Mouse (Mus musculus) liver, adult 2 months (tissue): ENCODE results near the gene Slc12a8. TPM values are rescaled to one million over a fixed set of nuclear protein-coding genes. Genes with fewer than 3 reads are reported as not detected.

ENCODE experiments used
- DNase-seq: peaks from one replicate; pipeline ENCODE4 v3.0.0-alpha.2; 2011; ENCODE audit warnings: low read depth, low spot score; ENCODE audit errors: extremely low read depth
- H3K27ac ChIP-seq: fragments of 200-500 bp; replicated peaks from 2 replicates; pipeline ENCODE4 v1.5.1; 2012; ENCODE audit warnings: low read depth, mild to moderate bottlenecking, control low read depth, inconsistent platforms, low read length; ENCODE audit not compliant: insufficient read depth
- H3K27me3 ChIP-seq: fragments of 200-500 bp; 2 replicates; pipeline ENCODE4 v1.6.1; 2012; ENCODE audit warnings: mild to moderate bottlenecking, moderate library complexity, low read length, inconsistent platforms; ENCODE audit not compliant: control insufficient read depth, insufficient read depth
- H3K36me3 ChIP-seq: fragments of 200-500 bp; 2 replicates; pipeline ENCODE4 v1.6.1; 2012; ENCODE audit warnings: low read length, inconsistent platforms; ENCODE audit not compliant: control insufficient read depth, insufficient read depth
- H3K4me1 ChIP-seq: fragments of 200-500 bp; 2 replicates; pipeline ENCODE4 v1.6.1; 2011; ENCODE audit warnings: low read length; ENCODE audit not compliant: control insufficient read depth, insufficient read depth
- H3K4me3 ChIP-seq: fragments of 200-500 bp; 2 replicates; pipeline ENCODE4 v1.5.1; 2011; ENCODE audit warnings: low read depth, mild to moderate bottlenecking, control low read depth, low read length, moderate library complexity; ENCODE audit not compliant: insufficient read depth
- H3K79me2 ChIP-seq: fragments of 200-500 bp; 2 replicates; pipeline ENCODE4 v1.6.1; 2012; ENCODE audit warnings: inconsistent platforms, mild to moderate bottlenecking, low read length, moderate library complexity; ENCODE audit not compliant: control insufficient read depth, insufficient read depth
- H3K9ac ChIP-seq: fragments of 200-500 bp; 2 replicates; pipeline ENCODE4 v1.6.1; 2012; ENCODE audit warnings: low read depth, mild to moderate bottlenecking, control low read depth, inconsistent platforms, low read length
- CTCF ChIP-seq: fragments of 200-500 bp; IDR thresholded peaks from 2 replicates; pipeline ENCODE4 v1.5.1; 2011; ENCODE audit warnings: low read depth, low read length, control low read depth
- POLR2A ChIP-seq: fragments of 200-500 bp; IDR thresholded peaks from 2 replicates; pipeline ENCODE4 v1.6.1; 2011; ENCODE audit warnings: low read length, control low read depth; ENCODE audit not compliant: insufficient read depth; ENCODE audit errors: extremely low read depth
- WGBS: fragments of 180-500 bp; shearing (Covaris S2); methylation state at CpG from one replicate; pipeline ENCODE4 v1.1.7; 2018; 5-methylcytosine and 5-hydroxymethylcytosine counted together
- polyA plus RNA-seq: library from polyadenylated mRNA; depleted of rRNA; stranded (reverse); fragments of >200 nt; gene quantifications from 2 replicates; pipeline ENCODE4 v1.2.3, GENCODE M21; 2012
- total RNA-seq: library from RNA; depleted of rRNA; stranded (reverse); fragments of >200 nt; gene quantifications from 2 replicates; pipeline ENCODE4 v1.2.3, GENCODE M21; 2014

Gene Slc12a8
- total and polyA plus RNA-seq, 2 experiments = 0.09 to 0.32 TPM

- WGBS = 74% methylated on average over 7 of the region's 7 CpGs
- no peak for TF ChIP-seq POLR2A
- TF ChIP-seq CTCF = no peak
- DNase-seq = no peak
- Histone ChIP-seq H3K4me1 (peaks cover 5% of the 10 kb centered on the region; the same call in 1 of the 2 replicates), H3K36me3 (no peaks in the 10 kb centered on the region), H3K27ac (no peak overlapping the region), H3K9ac (no peak overlapping the region), H3K79me2 (no peaks in the 10 kb centered on the region), H3K4me3 (no peak overlapping the region), H3K27me3 (no peaks in the 10 kb centered on the region)
Measured at GRCm38 (mm10) chr16:33594037-33594771, 77.1 kb downstream of the Slc12a8 start.

GRCm38 (mm10) chr16:33595235-33595769 is 78.2 kb downstream of the Slc12a8 start:
- Histone ChIP-seq H3K27me3 (no peaks in the 10 kb centered on the region), H3K79me2 (no peaks in the 10 kb centered on the region), H3K36me3 (no peaks in the 10 kb centered on the region), H3K4me3 (no peak overlapping the region), H3K9ac (no peak overlapping the region), H3K27ac (no peak overlapping the region), H3K4me1 (peaks cover 5% of the 10 kb centered on the region; the same call in 1 of the 2 replicates)
- TF ChIP-seq CTCF (no peak), POLR2A (no peak)
- WGBS = 85% methylated on average over 6 of the region's 6 CpGs
- DNase-seq = no peak

GRCm38 (mm10) chr16:33596213-33596612 is 79.1 kb downstream of the Slc12a8 start:
- Histone ChIP-seq H3K4me3 (no peak overlapping the region), H3K27me3 (no peaks in the 10 kb centered on the region), H3K4me1 (peaks cover 5% of the 10 kb centered on the region; the same call in 1 of the 2 replicates), H3K9ac (no peak overlapping the region), H3K79me2 (no peaks in the 10 kb centered on the region), H3K36me3 (no peaks in the 10 kb centered on the region), H3K27ac (no peak overlapping the region)
- DNase-seq = no peak
- WGBS = 84% methylated on average over 4 of the region's 4 CpGs
- TF ChIP-seq CTCF (no peak), POLR2A (no peak)

- H3K4me1 ChIP-seq = no peaks in the 10 kb centered on the region
- H3K79me2 ChIP-seq = no peaks in the 10 kb centered on the region
- no peak overlapping the region for H3K4me3 ChIP-seq
- no peak overlapping the region for H3K9ac ChIP-seq
- H3K36me3 ChIP-seq = no peaks in the 10 kb centered on the region
- peak; percentile 27 for DNase-seq
- WGBS = 26% methylated on average over 5 of the region's 5 CpGs
- TF ChIP-seq POLR2A (no peak), CTCF (peak; percentile 70)
- no peaks in the 10 kb centered on the region for H3K27me3 ChIP-seq
- no peak overlapping the region for H3K27ac ChIP-seq
Measured at GRCm38 (mm10) chr16:33600216-33600615, 83.1 kb downstream of the Slc12a8 start.

GRCm38 (mm10) chr16:33601299-33601698 is 84.2 kb downstream of the Slc12a8 start:
- no peak for DNase-seq
- Histone ChIP-seq H3K4me3 (no peak overlapping the region), H3K9ac (no peak overlapping the region), H3K36me3 (no peaks in the 10 kb centered on the region), H3K4me1 (no peaks in the 10 kb centered on the region), H3K79me2 (no peaks in the 10 kb centered on the region), H3K27me3 (no peaks in the 10 kb centered on the region), H3K27ac (no peak overlapping the region)
- 95% methylated on average over 8 of the region's 8 CpGs for WGBS
- TF ChIP-seq CTCF (no peak), POLR2A (no peak)
